In the genomic region with DNA sequence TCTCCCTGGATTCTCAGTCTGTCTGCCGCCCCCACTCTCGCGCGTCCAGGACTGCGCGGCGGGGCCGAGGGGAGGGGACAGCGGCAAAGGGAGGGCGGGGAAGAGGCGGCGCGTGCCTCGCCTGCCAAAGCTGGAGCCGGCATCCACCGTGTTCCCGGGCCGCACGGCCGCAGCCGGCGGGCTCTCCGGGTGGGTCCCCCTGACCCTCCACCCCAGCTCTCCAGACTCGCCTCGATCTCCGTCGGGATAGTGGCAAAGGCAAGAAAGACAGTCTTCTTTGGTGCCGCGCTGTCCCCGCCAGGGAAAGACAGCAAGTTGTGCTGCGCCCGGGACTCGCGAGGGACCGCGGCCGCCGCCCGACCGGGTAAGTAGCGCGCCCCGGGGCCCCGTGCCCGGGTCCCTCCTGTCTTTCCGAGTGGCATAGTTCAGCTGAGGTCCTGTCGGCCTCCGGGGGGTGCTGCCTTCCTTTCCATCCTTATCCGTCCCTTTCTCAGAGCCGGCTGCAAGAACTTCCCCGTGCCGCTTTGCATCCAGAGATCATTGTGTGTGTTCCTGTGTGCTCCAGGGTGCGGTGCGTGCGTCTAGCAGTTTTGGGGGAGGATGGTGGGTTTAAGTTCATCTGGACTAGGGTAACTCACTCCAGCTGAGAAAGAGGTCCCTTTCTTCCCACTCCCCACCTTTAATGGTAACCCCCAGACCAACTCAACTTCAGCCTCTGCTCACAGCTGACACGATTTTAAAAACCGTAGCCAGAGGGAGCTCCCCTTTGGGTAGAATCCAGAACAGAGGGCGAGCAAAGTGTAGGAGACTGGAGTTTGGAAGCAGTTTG, we compare ENCODE assay signal across 8 mouse cellular contexts. TPM values are rescaled to one million over a fixed set of nuclear protein-coding genes. Genes with fewer than 3 reads are reported as not detected.
DNase-seq lines count a peak whose midpoint lies in the region; ATAC-seq and TF ChIP-seq lines count a peak whose summit lies in the region.

TSS of gene Lhfp (plus strand) at position 118 of the 829 bp plus-strand sequence.

- H3K27me3 ChIP-seq in cerebellum, adult 2 months (ENCODE audit: control insufficient read depth, insufficient read depth, low read length): no peaks in the 10 kb centered on the region
- no peaks in the 10 kb centered on the region for H3K27me3 ChIP-seq in lung, embryonic 16.5 days (ENCODE audit: control insufficient read depth, insufficient read depth, low read depth, low read length)

- intact Hi-C loops in heart, postnatal 36 days (cut with DNase I): loop anchor here (2.0 kb wide), 4 partner anchors 15 to 205 kb away; no protein-coding TSS in a partner anchor

- TF ChIP-seq POLR2A in cerebellum, adult 2 months (IDR thresholded peaks at IDR 0.05; ENCODE audit: borderline replicate concordance, insufficient read depth, low read length): peak; percentile 63; the same call in 1 of the 2 replicates

- H3K4me2 ChIP-seq in lung, embryonic 16.5 days (ENCODE audit: low read depth, low read length): peak within 1 kb of the TSS; percentile 94

- peaks cover 4% of the 10 kb centered on the region; the same call in 1 of the 2 replicates for H3K4me1 ChIP-seq in cerebellum, adult 2 months (ENCODE audit: control insufficient read depth, insufficient read depth, low read length)
- H3K4me1 ChIP-seq in lung, embryonic 16.5 days (replicated peaks; ENCODE audit: control insufficient read depth, insufficient read depth, low read length): peaks cover 30% of the 10 kb centered on the region

- H3K9ac ChIP-seq in lung, embryonic 16.5 days (ENCODE audit: low read length): peak within 1 kb of the TSS; percentile 82

- WGBS in cerebellum, adult 2 months: under 1% methylated on average over 56 of the region's 58 CpGs
- WGBS in lung, embryonic 16.5 days: under 1% methylated on average over 56 of the region's 58 CpGs

- no peaks in the 10 kb centered on the region for H3K9me3 ChIP-seq in lung, embryonic 16.5 days (ENCODE audit: control insufficient read depth, low read length)

- peak within 1 kb of the TSS; percentile 74 for H3K27ac ChIP-seq in cerebellum, adult 2 months (ENCODE audit: insufficient read depth, low read length)
- H3K27ac ChIP-seq in lung, embryonic 16.5 days (ENCODE audit: low read length): peak within 1 kb of the TSS; percentile 73

- DNase-seq in NIH3T3 (ENCODE audit: low read depth): peak; percentile 91
- peak; percentile 83 to 84 for DNase-seq in cerebellum, adult 2 months
- DNase-seq in heart, postnatal 36 days: peak; percentile 77 to 85
- DNase-seq in layer of hippocampus, adult 8-10 months (ENCODE audit: low spot score in 2 of 2): peak; percentile 14 to 39
- peak; percentile 80 for DNase-seq in retina, postnatal 1 day
- no peak for DNase-seq in c-Kit-positive CD71-positive TER-119-positive erythroid progenitor cells, embryonic 14.5 days (ENCODE audit: low spot score)

- ATAC-seq in frontal cortex, adult (ENCODE audit: low TSS enrichment): peak; percentile 73
- ATAC-seq in lung, embryonic 16.5 days (ENCODE audit: low read depth): peak; percentile 93

- H3K4me3 ChIP-seq in cerebellum, adult 2 months (replicated peaks; ENCODE audit: insufficient read depth, low read depth, low read length): peak within 1 kb of the TSS; percentile 95
- peak within 1 kb of the TSS; percentile 81 for H3K4me3 ChIP-seq in lung, embryonic 16.5 days (ENCODE audit: low read length)

- peak; percentile 24 for TF ChIP-seq CTCF in cerebellum, adult 2 months (IDR thresholded peaks at IDR 0.05; ENCODE audit: borderline replicate concordance, insufficient read depth, low read depth, low read length)

- no peaks in the 10 kb centered on the region for H3K36me3 ChIP-seq in lung, embryonic 16.5 days (ENCODE audit: control insufficient read depth, insufficient read depth, low read length)

RNA-seq across cellular contexts. Expression of gene Lhfp, which starts in this region (rescaled TPM):
- polyA plus RNA-seq in cerebellum, adult 2 months (2012; rRNA removed): 114 and 132 TPM in 2 replicates
- 10 to 100 TPM; 48.1 to 57.9 TPM for total RNA-seq in heart, postnatal 36 days (2021)
- 10 to 100 TPM; 16.6 to 21.7 (median 19.1) TPM for total RNA-seq in layer of hippocampus, adult 8-10 months (2022)
- polyA plus RNA-seq in lung, embryonic 16.5 days (2015; fragmentation: Nextera tagmentation; extraction: Ambion mirVana): 77.0 and 82.9 TPM in 2 replicates
